17 mouse cellular contexts compared by ENCODE assay signal in the genomic region with DNA sequence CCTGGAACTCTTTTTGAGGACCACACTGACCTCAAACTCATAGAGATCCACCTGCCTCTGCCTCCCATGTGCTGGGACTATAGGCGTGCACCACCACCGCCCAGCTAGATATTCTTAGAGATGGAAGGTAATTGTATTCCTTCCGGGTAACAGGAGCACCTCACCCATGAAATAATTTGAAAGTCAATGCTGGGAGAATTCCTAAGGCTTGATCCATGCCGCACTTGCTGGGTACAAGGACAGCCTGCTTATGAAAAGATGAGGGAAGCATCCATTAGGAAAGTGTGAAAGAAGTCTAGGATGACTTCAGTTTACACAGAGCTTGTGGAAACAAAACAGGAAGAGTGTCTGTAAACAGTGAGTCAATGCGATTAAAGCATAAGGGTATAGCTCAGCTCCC.
"Had no signal": no experiment of that assay in that cellular context is flagged by ENCODE, and none has a peak within 500 bp of the region (broad histone marks: within the 10 kb centered on the region; RNA-seq: fewer than 3 reads in every experiment).

No protein-coding gene starts in this region.

- H3K27me3 ChIP-seq: liver, embryonic 13.5 days; megakaryocyte, embryonic 14.5 days; neural tube, embryonic 13.5 days had no signal

- H3K9ac ChIP-seq: liver, embryonic 13.5 days; lung, embryonic 14.5 days; neural tube, embryonic 13.5 days had no signal

- H3K4me1 ChIP-seq: midbrain, embryonic 10.5 days; neural tube, embryonic 13.5 days had no signal

- H3K36me3 ChIP-seq: liver, embryonic 13.5 days; midbrain, embryonic 10.5 days; neural tube, embryonic 13.5 days had no signal

- H3K4me3 ChIP-seq: left cerebral cortex, adult 2 months; liver, embryonic 13.5 days; midbrain, embryonic 10.5 days; neural tube, embryonic 13.5 days had no signal

- H3K27ac ChIP-seq: left cerebral cortex, adult 2 months; liver, embryonic 13.5 days; midbrain, embryonic 10.5 days; neural tube, embryonic 13.5 days; stomach, postnatal 0 days had no signal

- DNase-seq: layer of hippocampus, postnatal 36 days; liver, embryonic 13.5 days; lung, embryonic 14.5 days; lung, postnatal 10 days; lung, postnatal 36 days; midbrain, embryonic 14.5 days; right cerebral cortex, adult 18-20 months; right cerebral cortex, postnatal 14 days; right cerebral cortex, postnatal 4 days; thymus, adult 2 months; thymus, postnatal 14 days; thymus, postnatal 4 days had no signal

- H3K4me2 ChIP-seq: liver, embryonic 13.5 days; lung, embryonic 14.5 days; neural tube, embryonic 13.5 days had no signal

- H3K9me3 ChIP-seq: liver, embryonic 13.5 days; megakaryocyte, embryonic 14.5 days; midbrain, embryonic 10.5 days; neural tube, embryonic 13.5 days had no signal
